Mouse (Mus musculus) MEL (cell line): ENCODE measurements around the gene 1110008P14Rik. TPM values are rescaled to one million over a fixed set of nuclear protein-coding genes. Genes with fewer than 3 reads are reported as not detected.

Experiments
- DNase-seq: peaks from one replicate; pipeline ENCODE4 v3.0.0; 2011; ENCODE audit warnings: low read depth, low spot score
- H3K27ac ChIP-seq: 2 replicates; pipeline ENCODE4 v1.5.1; 2012; ENCODE audit warnings: low read depth, mild to moderate bottlenecking, control low read depth, low read length, moderate library complexity; ENCODE audit not compliant: control insufficient read depth
- H3K27me3 ChIP-seq, 2 experiments: fragments of 150-350 bp in 1 of 2; sonication (generic) in 1 of 2; 2 replicates each; pipeline ENCODE4 v1.6.1; 2012; ENCODE audit warnings: low read length in 2 of 2, mild to moderate bottlenecking in 2 of 2, improper control_type of control experiment in 1 of 2, moderate library complexity in 1 of 2; ENCODE audit not compliant: insufficient read depth in 2 of 2, control insufficient read depth in 1 of 2
- H3K36me3 ChIP-seq, 2 experiments: 2 replicates each; pipeline ENCODE4 v1.6.1; 2012 to 2014; ENCODE audit warnings: low read length in 2 of 2, improper control_type of control experiment in 1 of 2, inconsistent platforms in 1 of 2, mild to moderate bottlenecking in 1 of 2; ENCODE audit not compliant: insufficient read depth in 2 of 2, control insufficient read depth in 1 of 2
- H3K4me1 ChIP-seq, 2 experiments: fragments of 150-350 bp in 1 of 2; sonication (generic) in 1 of 2; 2 replicates each; pipeline ENCODE4 v1.6.1; 2012; ENCODE audit warnings: low read length in 2 of 2, improper control_type of control experiment in 1 of 2, mild to moderate bottlenecking in 1 of 2; ENCODE audit not compliant: insufficient read depth in 2 of 2, control insufficient read depth in 1 of 2
- H3K4me3 ChIP-seq, 2 experiments: fragments of 150-350 bp in 1 of 2; sonication (generic) in 1 of 2; 2 replicates each; pipeline ENCODE4 v1.5.1; 2012; ENCODE audit warnings: low read depth in 2 of 2, low read length in 2 of 2, mild to moderate bottlenecking in 2 of 2, moderate library complexity in 2 of 2, control low read depth in 1 of 2, improper control_type of control experiment in 1 of 2; ENCODE audit not compliant: control insufficient read depth in 1 of 2, insufficient read depth in 1 of 2
- H3K79me2 ChIP-seq: 2 replicates; pipeline ENCODE4 v1.6.1; 2012; ENCODE audit warnings: mild to moderate bottlenecking, low read length, moderate library complexity; ENCODE audit not compliant: control insufficient read depth, poor library complexity, insufficient read depth
- H3K9ac ChIP-seq: 2 replicates; pipeline ENCODE4 v1.6.1; 2012; ENCODE audit warnings: low read depth, mild to moderate bottlenecking, control low read depth, low read length, moderate library complexity; ENCODE audit not compliant: control insufficient read depth, poor library complexity, severe bottlenecking
- H3K9me3 ChIP-seq: fragments of 150-350 bp; sonication (generic); replicated peaks from 2 replicates; pipeline ENCODE4 v1.6.1; 2012; ENCODE audit warnings: mild to moderate bottlenecking, low read length, improper control_type of control experiment, moderate library complexity; ENCODE audit not compliant: insufficient read depth
- BHLHE40 ChIP-seq: IDR thresholded peaks from 2 replicates; pipeline ENCODE4 v1.6.1; 2012; ENCODE audit warnings: low read depth, mild to moderate bottlenecking, inconsistent platforms, low read length, improper control_type of control experiment, borderline replicate concordance
- CHD2 ChIP-seq: IDR thresholded peaks from 2 replicates; pipeline ENCODE4 v1.6.1; 2011; ENCODE audit warnings: low read length, improper control_type of control experiment
- CTCF ChIP-seq, 3 experiments: IDR thresholded peaks in 2 of 3; conservative IDR thresholded peaks in 1 of 3; 2 replicates each; pipeline ENCODE4 v1.5.1; 2011 to 2012; ENCODE audit warnings: low read length in 3 of 3, low read depth in 2 of 3, mild to moderate bottlenecking in 2 of 3, improper control_type of control experiment in 1 of 3, inconsistent platforms in 1 of 3, mixed read lengths in 1 of 3, moderate library complexity in 1 of 3; ENCODE audit not compliant: control insufficient read depth in 1 of 3, insufficient read depth in 1 of 3, poor library complexity in 1 of 3, severe bottlenecking in 1 of 3
- E2F4 ChIP-seq: IDR thresholded peaks from 2 replicates; pipeline ENCODE4 v1.6.1; 2011; ENCODE audit warnings: low read depth, low read length, improper control_type of control experiment, borderline replicate concordance
- EP300 ChIP-seq, 2 experiments: IDR thresholded peaks; 2 replicates each; pipeline ENCODE4 v1.6.1; 2011; ENCODE audit warnings: improper control_type of control experiment in 2 of 2, low read length in 2 of 2, low read depth in 1 of 2, mild to moderate bottlenecking in 1 of 2
- ETS1 ChIP-seq: IDR thresholded peaks from 2 replicates; pipeline ENCODE4 v1.6.1; 2012; ENCODE audit warnings: low read depth, mild to moderate bottlenecking, inconsistent platforms, low read length, improper control_type of control experiment, moderate library complexity
- GATA1 ChIP-seq: IDR thresholded peaks from 2 replicates; pipeline ENCODE4 v1.6.1; 2011; ENCODE audit warnings: low read depth, low read length, improper control_type of control experiment
- HCFC1 ChIP-seq: IDR thresholded peaks from 2 replicates; pipeline ENCODE4 v1.6.1; 2012; ENCODE audit warnings: low read depth, mild to moderate bottlenecking, inconsistent platforms, low read length, improper control_type of control experiment, moderate library complexity
- MAX ChIP-seq: IDR thresholded peaks from 2 replicates; pipeline ENCODE4 v1.6.1; 2011; ENCODE audit warnings: low read length, improper control_type of control experiment
- MAZ ChIP-seq: IDR thresholded peaks from 2 replicates; pipeline ENCODE4 v1.6.1; 2012; ENCODE audit warnings: low read depth, mild to moderate bottlenecking, inconsistent platforms, low read length, improper control_type of control experiment
- POLR2A ChIP-seq, 2 experiments: IDR thresholded peaks; 2 replicates each; pipeline ENCODE4 v1.6.1; 2011 to 2012; ENCODE audit warnings: low read length in 2 of 2, mild to moderate bottlenecking in 2 of 2, control low read depth in 1 of 2, improper control_type of control experiment in 1 of 2, low read depth in 1 of 2, moderate library complexity in 1 of 2; ENCODE audit not compliant: control insufficient read depth in 1 of 2, insufficient read depth in 1 of 2, poor library complexity in 1 of 2
- POLR2AphosphoS2 ChIP-seq: IDR thresholded peaks from 2 replicates; pipeline ENCODE4 v1.6.1; 2011; ENCODE audit warnings: low read length, improper control_type of control experiment
- RAD21 ChIP-seq: IDR thresholded peaks from 2 replicates; pipeline ENCODE4 v1.6.1; 2011; ENCODE audit warnings: mild to moderate bottlenecking, low read depth, low read length, improper control_type of control experiment
- RCOR1 ChIP-seq: IDR thresholded peaks from 2 replicates; pipeline ENCODE4 v1.6.1; 2012; ENCODE audit warnings: low read depth, mild to moderate bottlenecking, inconsistent platforms, low read length, improper control_type of control experiment
- SMC3 ChIP-seq: IDR thresholded peaks from 2 replicates; pipeline ENCODE4 v1.6.1; 2011; ENCODE audit warnings: low read depth, low read length, improper control_type of control experiment
- TBP ChIP-seq: IDR thresholded peaks from 2 replicates; pipeline ENCODE4 v1.8.0; 2011; ENCODE audit warnings: low read depth, low read length, improper control_type of control experiment
- USF2 ChIP-seq, 2 experiments: IDR thresholded peaks; 2 replicates each; pipeline ENCODE4 v1.6.1; 2011 to 2012; ENCODE audit warnings: improper control_type of control experiment in 2 of 2, low read length in 2 of 2, borderline replicate concordance in 1 of 2, inconsistent platforms in 1 of 2, low read depth in 1 of 2, mild to moderate bottlenecking in 1 of 2; ENCODE audit not compliant: insufficient read depth in 1 of 2
- ZKSCAN1 ChIP-seq: IDR thresholded peaks from 2 replicates; pipeline ENCODE4 v1.6.1; 2012; ENCODE audit warnings: low read depth, mild to moderate bottlenecking, inconsistent platforms, low read length, improper control_type of control experiment, moderate library complexity
- ZNF384 ChIP-seq: IDR thresholded peaks from 2 replicates; pipeline ENCODE4 v1.6.1; 2012; ENCODE audit warnings: low read depth, mild to moderate bottlenecking, inconsistent platforms, low read length, improper control_type of control experiment
- polyA plus RNA-seq, 2 experiments: library from polyadenylated mRNA; stranded (reverse) in 1 of 2; unstranded in 1 of 2; fragments of >175 nt in 1 of 2; fragments of >200 nt in 1 of 2; gene quantifications; 2 replicates each; pipeline versions ENCODE4 v1.2.1 to v1.2.4; 2012; ENCODE audit warnings: low replicate concordance in 2 of 2, low read depth in 1 of 2; ENCODE audit not compliant: insufficient read length in 2 of 2, insufficient read depth in 1 of 2, missing spikeins in 1 of 2
- total RNA-seq: library from RNA; depleted of rRNA; stranded (reverse); fragments of 300-350 nt; gene quantifications from 2 replicates; pipeline ENCODE4 v1.2.3, GENCODE M21; 2012

The 1110008P14Rik gene
- total and polyA plus RNA-seq, 3 experiments, result 62.9 to 63.5 TPM; not detected in 1

- Histone ChIP-seq H3K27ac (no peak overlapping the region), H3K4me1 (no peaks in the 10 kb centered on the region), H3K4me3 (no peak overlapping the region), H3K36me3 (no peaks in the 10 kb centered on the region; a peak in 1 of 4 replicates), H3K9ac (no peak overlapping the region), H3K27me3 (no peaks in the 10 kb centered on the region), H3K79me2 (no peaks in the 10 kb centered on the region), H3K9me3 (no peaks in the 10 kb centered on the region)
- TF ChIP-seq POLR2AphosphoS2, result no peak
- TF ChIP-seq E2F4, result no peak
- TF ChIP-seq CTCF (IDR thresholded peaks at IDR 0.05 in 2 of 3, conservative IDR thresholded peaks at IDR 0.05 in 1 of 3; ENCODE audit: control insufficient read depth in 1 of 3, insufficient read depth in 1 of 3, low read depth in 2 of 3, low read length in 3 of 3, poor library complexity in 1 of 3, severe bottlenecking in 1 of 3), result no peak
- TF ChIP-seq ZKSCAN1, result no peak
- no peak for TF ChIP-seq CHD2
- no peak for TF ChIP-seq USF2 (IDR thresholded peaks at IDR 0.05; ENCODE audit: borderline replicate concordance in 1 of 2, insufficient read depth in 1 of 2, low read depth in 1 of 2, low read length in 2 of 2)
- no peak for TF ChIP-seq SMC3
- TF ChIP-seq MAX, result no peak
- TF ChIP-seq RAD21, result no peak
- TF ChIP-seq GATA1, result no peak
- TF ChIP-seq ETS1, result no peak
- no peak for TF ChIP-seq EP300 (IDR thresholded peaks at IDR 0.05; ENCODE audit: low read depth in 1 of 2, low read length in 2 of 2)
- TF ChIP-seq BHLHE40, result no peak
- no peak for TF ChIP-seq ZNF384
- TF ChIP-seq TBP, result no peak
- TF ChIP-seq MAZ, result no peak
- no peak for TF ChIP-seq RCOR1
- TF ChIP-seq HCFC1, result no peak
- no peak for DNase-seq
Measured at GRCm38 (mm10) chr2:32413936-32414335, 32.2 kb upstream of the 1110008P14Rik start.

GRCm38 (mm10) chr2:32412742-32413531, 31.2 kb upstream of the 1110008P14Rik start:
- TF ChIP-seq POLR2A (IDR thresholded peaks at IDR 0.05; ENCODE audit: control insufficient read depth in 1 of 2, insufficient read depth in 1 of 2, low read depth in 1 of 2, low read length in 2 of 2, poor library complexity in 1 of 2) (peak in 1 of 2 experiments; percentile 34; a peak in 1 of 4 replicates), CHD2 (no peak), POLR2AphosphoS2 (peak; percentile 69; the same call in 1 of the 2 replicates)
- no peaks in the 10 kb centered on the region for H3K9me3 ChIP-seq
- no peak for DNase-seq

More at GRCm38 (mm10) chr2:32412742-32413531, 31.2 kb upstream of the 1110008P14Rik start:
- Histone ChIP-seq H3K9ac (no peak overlapping the region), H3K79me2 (no peaks in the 10 kb centered on the region), H3K27me3 (no peaks in the 10 kb centered on the region), H3K36me3 (no peaks in the 10 kb centered on the region; a peak in 1 of 4 replicates), H3K27ac (no peak overlapping the region), H3K4me1 (no peaks in the 10 kb centered on the region), H3K4me3 (no peak overlapping the region)
